Mouse (Mus musculus): ENCODE measurements around the gene Slc12a3.

Gene Slc12a3

GRCm38 (mm10) chr8:94376176-94376575 is 47.2 kb downstream of the Slc12a3 start:
- DNase-seq (ENCODE audit: low read depth): no peak

GRCm38 (mm10) chr8:94376580-94376979 is 47.6 kb downstream of the Slc12a3 start:
- no peak for DNase-seq (ENCODE audit: low read depth)

DNA sequence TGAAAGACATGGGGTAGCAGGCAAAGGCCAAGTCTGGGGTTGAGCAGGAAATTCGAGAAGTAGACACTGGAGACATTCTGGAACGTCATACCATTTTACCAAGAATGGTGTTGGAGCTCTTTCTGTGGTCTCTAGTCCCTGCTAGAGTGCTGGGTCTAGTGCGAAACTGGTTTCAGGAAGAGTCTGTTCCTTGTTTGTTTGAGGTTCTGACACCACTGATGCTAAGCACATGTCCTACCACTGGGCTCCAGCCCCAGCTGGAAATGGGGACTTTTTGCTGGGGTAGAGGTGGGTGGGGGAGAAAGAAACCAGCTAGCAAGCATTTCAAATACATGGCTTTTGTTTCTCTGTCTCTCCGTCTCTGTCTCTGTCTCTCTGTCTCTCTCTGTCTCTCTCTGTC is 48.0 kb downstream of the Slc12a3 start:
- DNase-seq (ENCODE audit: low read depth): no peak

DNA sequence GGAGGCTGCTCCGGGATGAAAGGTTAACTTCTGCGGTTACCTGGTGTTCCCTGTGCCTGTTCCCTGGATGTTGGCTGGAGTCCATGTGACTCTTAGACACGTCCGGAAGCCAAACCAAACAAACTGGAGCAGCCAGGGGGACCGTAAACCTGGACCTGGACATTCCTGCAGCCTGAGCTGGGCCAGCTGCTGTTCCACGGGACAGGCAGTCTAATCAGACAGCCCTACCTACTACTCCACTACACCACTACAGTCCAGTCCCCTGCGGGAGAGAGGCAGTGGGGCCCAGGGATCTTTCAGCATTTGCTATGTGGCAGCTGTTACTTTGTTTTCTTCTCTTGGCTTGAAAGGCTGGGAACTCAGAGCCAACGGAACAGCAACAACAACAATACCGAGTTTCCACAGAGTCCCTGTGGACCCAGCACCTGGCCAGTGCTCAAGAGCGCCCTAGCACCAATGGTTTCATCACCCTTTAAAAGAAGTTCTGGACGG is 48.8 kb downstream of the Slc12a3 start:
- peak; percentile 12 for DNase-seq (ENCODE audit: low read depth)

GRCm38 (mm10) chr8:94378763-94379415 is 49.9 kb downstream of the Slc12a3 start:
- DNase-seq (ENCODE audit: low read depth): no peak

GRCm38 (mm10) chr8:94379686-94380085 is 50.7 kb downstream of the Slc12a3 start:
- no peak for DNase-seq (ENCODE audit: low read depth)

DNA sequence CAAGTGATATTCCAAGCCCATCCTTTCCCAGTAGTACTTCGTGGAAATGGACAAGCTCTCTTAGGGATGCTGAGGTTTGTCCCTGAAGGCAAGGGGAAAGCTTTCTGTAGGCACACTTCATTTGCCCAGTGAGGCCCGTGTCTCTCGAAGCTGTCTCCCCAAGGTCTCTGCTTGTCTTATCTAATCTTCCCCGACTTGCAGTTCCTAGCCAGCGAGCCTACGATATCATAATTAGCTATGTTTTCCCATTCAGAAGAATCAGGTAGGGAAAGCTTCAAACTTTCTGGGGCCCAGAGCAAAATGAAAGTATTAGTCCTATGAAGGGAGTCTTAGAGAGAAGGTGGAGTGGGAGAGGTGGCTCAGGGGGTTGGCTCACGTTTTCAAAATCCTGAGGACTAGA is 55.2 kb downstream of the Slc12a3 start:
- DNase-seq (ENCODE audit: low read depth): no peak

- no peak for DNase-seq (ENCODE audit: low read depth)
Measured at GRCm38 (mm10) chr8:94385506-94386213, 56.7 kb downstream of the Slc12a3 start.

GRCm38 (mm10) chr8:94386214-94387026 is 57.4 kb downstream of the Slc12a3 start, which contains the start of gene Herpud1:
Gene Herpud1 (plus strand): TSS chr8:94386438.
- DNase-seq (ENCODE audit: low read depth): peak; percentile 97

DNA sequence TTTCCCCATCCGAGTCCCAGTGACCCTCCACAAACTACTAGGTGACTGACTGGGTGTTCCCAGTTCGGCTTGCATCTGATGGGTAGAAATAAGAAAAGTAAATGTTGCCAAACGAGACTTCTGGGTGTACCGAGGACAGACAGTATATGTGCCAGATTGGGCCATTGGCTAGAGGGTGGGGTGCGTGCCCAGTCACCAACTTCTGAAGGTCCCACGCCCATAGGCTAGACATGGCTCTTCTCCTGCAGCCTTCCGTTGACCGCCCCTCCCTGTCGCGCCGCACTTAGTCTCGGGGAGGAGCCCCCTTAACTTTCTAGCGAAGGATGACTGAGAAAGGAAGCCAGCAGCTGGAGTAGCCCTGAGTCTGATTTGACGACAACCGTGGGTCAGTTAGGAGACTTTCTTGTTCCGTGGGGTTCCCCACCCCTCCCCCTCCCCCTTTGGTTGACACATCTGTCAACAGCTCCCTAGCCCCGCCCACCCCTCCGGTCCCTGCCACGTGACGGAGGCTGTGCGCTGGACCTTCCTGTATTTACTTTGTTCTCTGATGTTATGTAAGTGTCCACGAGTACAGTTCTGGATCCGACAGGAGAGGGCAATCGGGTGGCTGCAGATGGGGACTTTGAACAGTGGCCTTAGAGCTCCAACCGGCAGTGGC is 58.2 kb downstream of the Slc12a3 start:
- peak; percentile 93 for DNase-seq (ENCODE audit: low read depth)

- peak; percentile 8 for DNase-seq (ENCODE audit: low read depth)
Measured at GRCm38 (mm10) chr8:94387785-94388184, 58.8 kb downstream of the Slc12a3 start.

DNA sequence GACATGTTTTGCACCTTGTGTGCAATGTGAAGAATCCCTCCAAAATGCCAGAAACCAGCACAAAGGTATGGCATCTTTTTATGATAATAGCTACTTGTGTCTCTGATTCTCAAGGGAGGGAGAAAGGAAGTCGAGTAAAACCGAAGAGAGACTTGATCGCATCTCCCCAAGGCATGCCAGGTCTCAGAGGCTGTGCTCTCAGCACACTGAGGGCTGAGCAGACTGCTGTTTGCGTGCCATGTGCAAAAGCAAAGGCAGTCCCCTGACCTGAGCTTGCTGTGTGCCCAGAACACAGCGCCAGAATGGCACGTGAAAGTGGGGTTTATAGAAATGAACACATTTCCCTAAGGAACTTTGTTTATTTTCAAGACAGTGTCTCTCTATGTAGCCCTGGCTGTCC is 60.5 kb downstream of the Slc12a3 start:
- DNase-seq (ENCODE audit: low read depth): no peak

- DNase-seq (ENCODE audit: low read depth): no peak
Measured at GRCm38 (mm10) chr8:94390429-94390828, 61.4 kb downstream of the Slc12a3 start.

GRCm38 (mm10) chr8:94390910-94391309 is 61.9 kb downstream of the Slc12a3 start:
- DNase-seq (ENCODE audit: low read depth): no peak

- peak; percentile 62 for DNase-seq (ENCODE audit: low read depth)
Measured at GRCm38 (mm10) chr8:94392147-94392546, 63.1 kb downstream of the Slc12a3 start.

GRCm38 (mm10) chr8:94392648-94393047 is 63.6 kb downstream of the Slc12a3 start:
- no peak for DNase-seq (ENCODE audit: low read depth)

DNA sequence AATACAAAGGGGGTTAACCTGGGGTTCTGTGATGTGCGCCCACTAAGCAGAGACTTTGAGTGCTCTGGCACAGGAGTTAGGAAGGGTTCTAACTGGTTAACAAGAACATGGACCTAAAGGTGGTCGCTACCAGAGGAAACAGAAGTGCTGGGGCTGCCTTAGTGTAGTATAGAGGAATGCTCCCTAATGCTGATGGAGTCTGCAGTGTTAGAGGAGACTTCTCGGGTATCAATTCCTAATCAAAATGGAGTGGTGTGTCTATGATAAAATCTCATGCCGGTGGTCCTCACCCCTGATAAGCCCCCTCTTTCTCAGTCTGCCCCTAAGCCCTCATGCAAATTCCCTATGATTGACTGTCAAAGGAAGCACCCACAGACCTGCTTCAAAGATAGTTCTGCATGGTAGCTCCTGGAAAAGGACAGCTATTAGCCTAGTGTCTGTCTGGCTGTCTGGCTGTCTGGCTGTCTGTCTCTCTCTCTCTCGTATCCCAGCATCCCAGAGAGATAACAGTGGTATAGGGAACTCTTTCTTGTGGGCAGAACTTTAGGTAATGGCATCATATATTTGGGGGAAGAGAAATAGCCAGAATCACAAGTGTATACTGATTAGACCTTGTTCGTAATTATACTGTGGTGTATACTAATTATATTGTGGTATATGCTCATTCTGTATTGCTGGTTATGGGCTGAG is 67.0 kb downstream of the Slc12a3 start:
- DNase-seq (ENCODE audit: low read depth): no peak

- peak; percentile 54 for DNase-seq (ENCODE audit: low read depth)
Measured at GRCm38 (mm10) chr8:94396964-94397657, 68.1 kb downstream of the Slc12a3 start.

DNA sequence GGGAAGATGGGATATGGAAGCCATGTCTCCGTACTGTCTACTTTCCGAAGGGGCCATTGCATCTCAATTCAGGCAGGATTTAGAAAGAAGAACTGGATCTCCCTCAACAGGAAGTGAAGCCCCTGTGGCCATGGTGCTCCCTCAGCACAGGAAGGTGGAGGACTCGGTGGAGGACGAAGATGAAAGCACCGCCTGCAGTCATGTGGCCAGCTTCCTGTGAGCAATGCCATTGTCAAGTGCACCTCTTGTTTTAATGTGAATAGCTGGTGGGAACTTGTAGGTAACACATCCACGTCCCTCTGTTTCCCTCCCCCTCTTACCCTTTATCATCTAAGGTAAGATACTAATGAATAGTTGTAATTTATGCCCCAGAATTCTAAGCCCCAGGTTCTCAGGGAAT is 69.6 kb downstream of the Slc12a3 start:
- DNase-seq (ENCODE audit: low read depth): no peak

DNA sequence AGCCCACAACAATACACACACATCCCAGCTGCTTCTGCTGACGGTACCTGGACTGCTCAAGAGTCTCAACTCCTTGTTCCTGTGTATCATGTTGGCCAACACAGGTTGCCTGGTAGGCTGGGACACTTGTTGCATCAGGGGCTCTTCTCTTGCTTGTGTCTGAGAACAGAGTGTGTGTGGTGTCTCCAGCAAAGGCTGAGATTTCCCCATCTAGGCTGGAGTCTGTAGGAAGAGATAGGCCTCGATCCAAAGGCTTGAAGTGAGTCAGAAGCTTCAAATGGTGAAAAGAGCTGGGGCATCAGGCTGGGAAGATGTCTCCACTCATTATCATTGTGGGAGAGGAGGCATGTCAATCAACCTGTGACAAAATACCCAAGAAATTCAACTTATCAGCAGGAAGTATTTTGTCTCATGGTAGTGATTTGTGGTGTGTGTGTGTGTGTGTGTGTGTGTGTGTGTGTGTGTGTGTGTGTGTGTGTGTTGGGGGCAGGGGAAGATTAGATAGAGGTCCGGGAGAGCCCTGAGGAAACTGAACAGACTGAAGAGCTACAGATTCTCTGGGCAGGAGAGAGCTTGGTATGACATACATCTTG is 70.5 kb downstream of the Slc12a3 start:
- no peak for DNase-seq (ENCODE audit: low read depth)

Data from NIH3T3 (cell line).